Mouse (Mus musculus) neural tube, embryonic 14.5 days (tissue): ENCODE measurements around the gene Donson. TPM values are rescaled to one million over a fixed set of nuclear protein-coding genes. Genes with fewer than 3 reads are reported as not detected.
A peak's percentile ranks its signal among the peaks of the same experiment; 100 is the strongest.

ENCODE experiments used
- ATAC-seq: fragments of 200-750 bp; cut with Nextera tagmentation; 2 replicates; pipeline ENCODE4 v1.8.0; 2017; ENCODE audit warnings: low read depth, mild to moderate bottlenecking, moderate TSS enrichment, moderate library complexity
- H3K27ac ChIP-seq: fragments of 300-500 bp; sonication (generic); 2 replicates; pipeline ENCODE4 v1.5.1; 2014; ENCODE audit warnings: low read depth, mild to moderate bottlenecking, control low read depth, low read length, moderate library complexity, mixed read lengths
- H3K27me3 ChIP-seq: fragments of 300-500 bp; sonication (generic); 2 replicates; pipeline ENCODE4 v1.6.1; 2014; ENCODE audit warnings: low read length; ENCODE audit not compliant: control insufficient read depth, insufficient read depth
- H3K36me3 ChIP-seq: fragments of 300-500 bp; sonication (generic); 2 replicates; pipeline ENCODE4 v1.6.1; 2014; ENCODE audit warnings: low read length, mixed read lengths; ENCODE audit not compliant: control insufficient read depth, insufficient read depth
- H3K4me1 ChIP-seq: fragments of 300-500 bp; sonication (generic); 2 replicates; pipeline ENCODE4 v1.6.1; 2014; ENCODE audit warnings: low read length; ENCODE audit not compliant: control insufficient read depth, insufficient read depth
- H3K4me2 ChIP-seq: fragments of 300-500 bp; sonication (generic); 2 replicates; pipeline ENCODE4 v1.6.1; 2014; ENCODE audit warnings: mild to moderate bottlenecking, low read depth, low read length, control low read depth
- H3K4me3 ChIP-seq: fragments of 300-500 bp; sonication (generic); 2 replicates; pipeline ENCODE4 v1.5.1; 2014; ENCODE audit warnings: low read depth, low read length, control low read depth, mixed read lengths
- H3K9ac ChIP-seq: fragments of 300-500 bp; sonication (generic); replicated peaks from 2 replicates; pipeline ENCODE4 v1.6.1; 2014; ENCODE audit warnings: low read depth, mild to moderate bottlenecking, control low read depth, low read length, mixed read lengths
- H3K9me3 ChIP-seq: fragments of 300-500 bp; sonication (generic); 2 replicates; pipeline ENCODE4 v1.6.1; 2016; ENCODE audit warnings: low read length; ENCODE audit not compliant: control insufficient read depth
- WGBS: fragments of 180-500 bp; shearing (Covaris S2); extraction: QIAGEN DNeasy Blood & Tissue Kit; methylation state at CpG from one replicate; pipeline ENCODE4 v1.1.7; 2014; 5-methylcytosine and 5-hydroxymethylcytosine counted together
- polyA plus RNA-seq: library from polyadenylated mRNA; unstranded; fragments of >200 nt; fragmentation: Nextera tagmentation; extraction: Ambion mirVana; gene quantifications from 2 replicates; pipeline ENCODE4 v1.2.1, GENCODE M21; 2014

Gene Donson
- polyA plus RNA-seq, 1 experiment from 2014 or later = 28.5 TPM

- Histone ChIP-seq H3K36me3 (peaks cover 5% of the 10 kb centered on the region; the same call in 1 of the 2 replicates), H3K4me1 (peaks cover 25% of the 10 kb centered on the region), H3K27me3 (no peaks in the 10 kb centered on the region), H3K4me3 (peak overlapping the region; percentile 86), H3K9ac (peak overlapping the region; percentile 64; the same call in 1 of the 2 replicates), H3K9me3 (no peaks in the 10 kb centered on the region), H3K27ac (no peak overlapping the region), H3K4me2 (peak overlapping the region; percentile 73)
- WGBS = 77% methylated on average over 15 of the region's 15 CpGs
- no peak for ATAC-seq
Measured at GRCm38 (mm10) chr16:91727433-91727832, 38.9 kb upstream of the Donson start.

- H3K9me3 ChIP-seq = no peaks in the 10 kb centered on the region
- ATAC-seq = no peak
- H3K4me2 ChIP-seq = no peak overlapping the region
- no peak overlapping the region for H3K27ac ChIP-seq
- H3K4me3 ChIP-seq = no peak overlapping the region
- H3K4me1 ChIP-seq = peaks cover 13% of the 10 kb centered on the region
- WGBS = 40% methylated on average over 3 of the region's 3 CpGs
- H3K9ac ChIP-seq = no peak overlapping the region
- H3K36me3 ChIP-seq = peaks cover 5% of the 10 kb centered on the region; the same call in 1 of the 2 replicates
- H3K27me3 ChIP-seq = no peaks in the 10 kb centered on the region
Measured at GRCm38 (mm10) chr16:91724247-91724646, 35.7 kb upstream of the Donson start.

- no peak overlapping the region for H3K4me2 ChIP-seq
- no peak overlapping the region for H3K27ac ChIP-seq
- no peak overlapping the region for H3K9ac ChIP-seq
- no peak for ATAC-seq
- no peaks in the 10 kb centered on the region for H3K9me3 ChIP-seq
- WGBS = 91% methylated on average over 4 of the region's 4 CpGs
- peaks cover 10% of the 10 kb centered on the region; the same call in 1 of the 2 replicates for H3K36me3 ChIP-seq
- no peaks in the 10 kb centered on the region for H3K27me3 ChIP-seq
- no peaks in the 10 kb centered on the region for H3K4me1 ChIP-seq
- no peak overlapping the region for H3K4me3 ChIP-seq
Measured at GRCm38 (mm10) chr16:91717399-91717798, 28.8 kb upstream of the Donson start.

GRCm38 (mm10) chr16:91716927-91717349, 28.4 kb upstream of the Donson start:
- Histone ChIP-seq H3K4me3 (no peak overlapping the region), H3K4me1 (no peaks in the 10 kb centered on the region), H3K27ac (no peak overlapping the region), H3K27me3 (no peaks in the 10 kb centered on the region), H3K36me3 (peaks cover 10% of the 10 kb centered on the region; the same call in 1 of the 2 replicates), H3K9ac (no peak overlapping the region), H3K4me2 (no peak overlapping the region), H3K9me3 (no peaks in the 10 kb centered on the region)
- ATAC-seq = no peak
- WGBS = 88% methylated on average over 11 of the region's 11 CpGs

- Histone ChIP-seq H3K4me3 (no peak overlapping the region), H3K9ac (no peak overlapping the region), H3K27me3 (no peaks in the 10 kb centered on the region), H3K9me3 (no peaks in the 10 kb centered on the region), H3K27ac (no peak overlapping the region), H3K4me2 (no peak overlapping the region), H3K4me1 (no peaks in the 10 kb centered on the region), H3K36me3 (peaks cover 21% of the 10 kb centered on the region)
- 92% methylated on average over 7 of the region's 7 CpGs for WGBS
- ATAC-seq = no peak
Measured at GRCm38 (mm10) chr16:91710241-91710640, 21.7 kb upstream of the Donson start.

GRCm38 (mm10) chr16:91704603-91705340, 16.2 kb upstream of the Donson start:
- Histone ChIP-seq H3K9ac (no peak overlapping the region), H3K36me3 (peaks cover 19% of the 10 kb centered on the region), H3K27ac (no peak overlapping the region), H3K9me3 (no peaks in the 10 kb centered on the region), H3K27me3 (no peaks in the 10 kb centered on the region), H3K4me3 (no peak overlapping the region), H3K4me1 (no peaks in the 10 kb centered on the region), H3K4me2 (no peak overlapping the region)
- 82% methylated on average over 14 of the region's 14 CpGs for WGBS
- no peak for ATAC-seq

GRCm38 (mm10) chr16:91702771-91703188, 14.2 kb upstream of the Donson start:
- Histone ChIP-seq H3K36me3 (peaks cover 26% of the 10 kb centered on the region), H3K27ac (no peak overlapping the region), H3K4me3 (no peak overlapping the region), H3K27me3 (no peaks in the 10 kb centered on the region), H3K9ac (no peak overlapping the region), H3K4me1 (no peaks in the 10 kb centered on the region), H3K4me2 (no peak overlapping the region), H3K9me3 (no peaks in the 10 kb centered on the region)
- ATAC-seq = no peak
- 39% methylated on average over 3 of the region's 3 CpGs for WGBS

GRCm38 (mm10) chr16:91701908-91702307, 13.3 kb upstream of the Donson start:
- peaks cover 26% of the 10 kb centered on the region for H3K36me3 ChIP-seq
- no peak for ATAC-seq
- WGBS = 48% methylated on average over 13 of the region's 13 CpGs
- H3K27ac ChIP-seq = no peak overlapping the region
- no peak overlapping the region for H3K9ac ChIP-seq
- no peaks in the 10 kb centered on the region for H3K27me3 ChIP-seq
- no peaks in the 10 kb centered on the region for H3K4me1 ChIP-seq
- no peak overlapping the region for H3K4me2 ChIP-seq
- H3K4me3 ChIP-seq = no peak overlapping the region
- no peaks in the 10 kb centered on the region for H3K9me3 ChIP-seq

GRCm38 (mm10) chr16:91698995-91699394, 10.4 kb upstream of the Donson start:
- 94% methylated on average over 1 of the region's 1 CpGs for WGBS
- H3K4me2 ChIP-seq = no peak overlapping the region
- H3K9me3 ChIP-seq = no peaks in the 10 kb centered on the region
- no peaks in the 10 kb centered on the region for H3K27me3 ChIP-seq
- H3K4me3 ChIP-seq = no peak overlapping the region
- H3K9ac ChIP-seq = no peak overlapping the region
- no peak overlapping the region for H3K27ac ChIP-seq
- H3K4me1 ChIP-seq = no peaks in the 10 kb centered on the region
- no peak for ATAC-seq
- peaks cover 19% of the 10 kb centered on the region; the same call in 1 of the 2 replicates for H3K36me3 ChIP-seq
